Mouse (Mus musculus): ENCODE measurements at regions not wholly inside any gene's neighbourhood (a gene's known extent, or its start where the extent isn't known, plus 50 kb on each side); places are given as distances from the start of the nearest gene placed in this dataset.

- WGBS: 68% methylated on average over 3 of the region's 3 CpGs
- H3K4me3 ChIP-seq (ENCODE audit: low read depth, low read length): no peak overlapping the region
- no peaks in the 10 kb centered on the region for H3K36me3 ChIP-seq (ENCODE audit: control insufficient read depth, insufficient read depth, low read length)
- TF ChIP-seq EP300 (optimal IDR thresholded peaks at IDR 0.05): no peak
- no peak for ATAC-seq (ENCODE audit: low FRiP score, low TSS enrichment)
- no peak overlapping the region for H3K9ac ChIP-seq (ENCODE audit: low read length)
- H3K9me3 ChIP-seq (ENCODE audit: control insufficient read depth, low read length): no peaks in the 10 kb centered on the region
- no peak overlapping the region for H3K4me2 ChIP-seq (replicated peaks; ENCODE audit: low read depth)
- DNase-seq (ENCODE audit: low spot score): no peak
- no peaks in the 10 kb centered on the region for H3K4me1 ChIP-seq (replicated peaks; ENCODE audit: control insufficient read depth, insufficient read depth)
- H3K27ac ChIP-seq (replicated peaks): no peak overlapping the region
- no peaks in the 10 kb centered on the region for H3K27me3 ChIP-seq (ENCODE audit: control insufficient read depth, insufficient read depth, low read length)
Observed at GRCm38 (mm10) chr13:48171994-48172393, 89.0 kb upstream of the Id4 start.

- Histone ChIP-seq H3K27ac (replicated peaks) (no peak overlapping the region), H3K9ac (ENCODE audit: low read length) (no peak overlapping the region), H3K27me3 (ENCODE audit: control insufficient read depth, insufficient read depth, low read length) (no peaks in the 10 kb centered on the region), H3K36me3 (ENCODE audit: control insufficient read depth, insufficient read depth, low read length) (no peaks in the 10 kb centered on the region), H3K9me3 (ENCODE audit: control insufficient read depth, low read length) (no peaks in the 10 kb centered on the region), H3K4me1 (replicated peaks; ENCODE audit: control insufficient read depth, insufficient read depth) (no peaks in the 10 kb centered on the region), H3K4me3 (ENCODE audit: low read depth, low read length) (no peak overlapping the region), H3K4me2 (replicated peaks; ENCODE audit: low read depth) (no peak overlapping the region)
- WGBS: 82% methylated on average over 2 of the region's 2 CpGs
- no peak for DNase-seq (ENCODE audit: low spot score)
- ATAC-seq (ENCODE audit: low FRiP score, low TSS enrichment): no peak
- TF ChIP-seq EP300 (optimal IDR thresholded peaks at IDR 0.05) (no peak), CTCF (IDR thresholded peaks at IDR 0.05; ENCODE audit: low read depth) (no peak)
Observed at GRCm38 (mm10) chr13:48192476-48192875, 68.6 kb upstream of the Id4 start.

- no peak overlapping the region for H3K4me2 ChIP-seq (replicated peaks; ENCODE audit: low read depth)
- DNase-seq (ENCODE audit: low spot score) (no peak), ATAC-seq (ENCODE audit: low FRiP score, low TSS enrichment) (no peak)
- H3K4me3 ChIP-seq (ENCODE audit: low read depth, low read length): no peak overlapping the region
- TF ChIP-seq CTCF (IDR thresholded peaks at IDR 0.05; ENCODE audit: low read depth): no peak
- no peak for TF ChIP-seq EP300 (optimal IDR thresholded peaks at IDR 0.05)
- H3K9me3 ChIP-seq (ENCODE audit: control insufficient read depth, low read length): no peaks in the 10 kb centered on the region
- H3K27me3 ChIP-seq (ENCODE audit: control insufficient read depth, insufficient read depth, low read length): no peaks in the 10 kb centered on the region
- H3K27ac ChIP-seq (replicated peaks): no peak overlapping the region
- 70% methylated on average over 5 of the region's 5 CpGs for WGBS
- no peaks in the 10 kb centered on the region for H3K4me1 ChIP-seq (replicated peaks; ENCODE audit: control insufficient read depth, insufficient read depth)
- no peak overlapping the region for H3K9ac ChIP-seq (ENCODE audit: low read length)
- no peaks in the 10 kb centered on the region for H3K36me3 ChIP-seq (ENCODE audit: control insufficient read depth, insufficient read depth, low read length)
Observed at GRCm38 (mm10) chr13:48193942-48194341, 67.1 kb upstream of the Id4 start.

GRCm38 (mm10) chr13:48207824-48208223 lies 53.2 kb upstream of the Id4 start:
- H3K36me3 ChIP-seq (ENCODE audit: control insufficient read depth, insufficient read depth, low read length): no peaks in the 10 kb centered on the region
- 37% methylated on average over 4 of the region's 4 CpGs for WGBS

More at GRCm38 (mm10) chr13:48207824-48208223, 53.2 kb upstream of the Id4 start:
- H3K9me3 ChIP-seq (ENCODE audit: control insufficient read depth, low read length): no peaks in the 10 kb centered on the region
- H3K27me3 ChIP-seq (ENCODE audit: control insufficient read depth, insufficient read depth, low read length): no peaks in the 10 kb centered on the region
- no peaks in the 10 kb centered on the region for H3K4me1 ChIP-seq (replicated peaks; ENCODE audit: control insufficient read depth, insufficient read depth)
- no peak for TF ChIP-seq CTCF (IDR thresholded peaks at IDR 0.05; ENCODE audit: low read depth)
- no peak overlapping the region for H3K27ac ChIP-seq (replicated peaks)
- no peak overlapping the region for H3K4me3 ChIP-seq (ENCODE audit: low read depth, low read length)
- H3K9ac ChIP-seq (ENCODE audit: low read length): no peak overlapping the region
- no peak for ATAC-seq (ENCODE audit: low FRiP score, low TSS enrichment)
- no peak overlapping the region for H3K4me2 ChIP-seq (replicated peaks; ENCODE audit: low read depth)
- no peak for DNase-seq (ENCODE audit: low spot score)
